In the genomic region with DNA sequence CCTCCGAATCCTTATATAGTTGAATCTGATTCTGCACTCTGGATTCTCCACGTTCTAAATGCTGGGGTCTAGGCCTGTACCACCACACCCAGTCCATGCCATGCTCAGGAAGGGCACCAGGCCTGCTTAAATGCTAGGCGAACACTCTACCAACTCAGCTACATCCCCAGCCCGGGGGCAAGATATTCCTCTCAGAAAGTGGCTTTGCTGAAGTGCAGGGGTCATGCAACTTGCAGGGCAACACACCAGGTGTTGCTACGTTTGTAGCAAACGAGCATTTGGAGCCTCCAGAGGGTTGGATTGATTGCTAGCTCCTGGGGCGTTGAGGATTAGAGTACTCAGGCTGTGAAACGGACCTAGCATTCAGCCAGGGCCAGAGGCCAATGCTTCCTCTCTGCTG, we compare ENCODE assay signal across 8 mouse cellular contexts. TPM values are rescaled to one million over a fixed set of nuclear protein-coding genes. Genes with fewer than 3 reads are reported as not detected.
DNase-seq lines count a peak whose midpoint lies in the region; ATAC-seq lines count a peak whose summit lies in the region.

No protein-coding gene starts in this region.

- 37% methylated on average over 8 of the region's 8 CpGs for WGBS in forebrain, embryonic 16.5 days
- 52% methylated on average over 8 of the region's 8 CpGs for WGBS in liver, embryonic 12.5 days (ENCODE audit: insufficient replicate concordance)

- peak overlapping the region; percentile 60 for H3K4me2 ChIP-seq in forebrain, embryonic 16.5 days (ENCODE audit: low read length)
- H3K4me2 ChIP-seq in liver, embryonic 12.5 days = peak overlapping the region; percentile 82

- H3K4me3 ChIP-seq in forebrain, embryonic 16.5 days (replicated peaks; ENCODE audit: low read length) = no peak overlapping the region
- H3K4me3 ChIP-seq in liver, embryonic 12.5 days = peak overlapping the region; percentile 84

- peak; percentile 89 for DNase-seq in heart, adult 11 months
- DNase-seq in heart, adult 8-10 months (ENCODE audit: low spot score) = no peak
- DNase-seq in ZHBTc4 (ENCODE audit: low read depth, low spot score) = peak; percentile 29
- DNase-seq in urinary bladder, postnatal 25 days (ENCODE audit: low spot score) = no peak
- no peak for DNase-seq in layer of hippocampus, postnatal 14 days (ENCODE audit: low spot score in 2 of 2)

- H3K9me3 ChIP-seq in forebrain, embryonic 16.5 days (ENCODE audit: control insufficient read depth, low read length) = no peaks in the 10 kb centered on the region
- no peaks in the 10 kb centered on the region for H3K9me3 ChIP-seq in liver, embryonic 12.5 days (replicated peaks)

- H3K36me3 ChIP-seq in forebrain, embryonic 16.5 days (ENCODE audit: control insufficient read depth, insufficient read depth) = no peaks in the 10 kb centered on the region
- H3K36me3 ChIP-seq in liver, embryonic 12.5 days = peaks cover 6% of the 10 kb centered on the region; the same call in 1 of the 2 replicates

- no peak overlapping the region for H3K27ac ChIP-seq in forebrain, embryonic 16.5 days (ENCODE audit: low read length)
- peak overlapping the region; percentile 95 for H3K27ac ChIP-seq in liver, embryonic 12.5 days

- peaks cover 10% of the 10 kb centered on the region for H3K4me1 ChIP-seq in forebrain, embryonic 16.5 days (replicated peaks; ENCODE audit: control insufficient read depth, insufficient read depth, low read length)
- H3K4me1 ChIP-seq in liver, embryonic 12.5 days = peaks cover 58% of the 10 kb centered on the region

- ATAC-seq in forebrain, embryonic 16.5 days = no peak; the same call in 1 of the 2 replicates
- no peak for ATAC-seq in liver, embryonic 12.5 days
- no peak for ATAC-seq in activated CD4-positive, CD25-positive, alpha-beta regulatory T cell, adult 4 months

- no peak overlapping the region; the same call in 1 of the 2 replicates for H3K9ac ChIP-seq in forebrain, embryonic 16.5 days (replicated peaks; ENCODE audit: low read depth, low read length)
- peak overlapping the region; percentile 95 for H3K9ac ChIP-seq in liver, embryonic 12.5 days

- H3K27me3 ChIP-seq in forebrain, embryonic 16.5 days (replicated peaks; ENCODE audit: control insufficient read depth, insufficient read depth, low read length) = no peaks in the 10 kb centered on the region
- H3K27me3 ChIP-seq in liver, embryonic 12.5 days (replicated peaks) = no peaks in the 10 kb centered on the region

RNA-seq across cellular contexts. Expression of gene Med21, which starts 9.2 kb away (rescaled TPM):
- total RNA-seq in heart, adult 8-10 months (2022) = 10 to 100 TPM; 48.4 to 55.5 (median 49.6) TPM
- polyA plus RNA-seq in forebrain, embryonic 16.5 days (2015; fragmentation: Nextera tagmentation; extraction: Ambion mirVana) = 109 and 111 TPM in 2 replicates
- 72.8 and 77.8 TPM in 2 replicates for polyA plus RNA-seq in liver, embryonic 12.5 days (2016; fragmentation: Nextera tagmentation; extraction: Ambion mirVana)
- total RNA-seq in layer of hippocampus, postnatal 14 days (2021) = 10 to 100 TPM; 37.2 to 47.0 TPM
- 10 to 100 TPM; 66.6 to 70.2 TPM for polyA plus RNA-seq in activated CD4-positive, CD25-positive, alpha-beta regulatory T cell, adult 4 months (2017; shearing (Covaris generic))

RNA-seq across cellular contexts. Expression of gene Tm7sf3, which starts 9.5 kb away (rescaled TPM):
- 10 to 100 TPM; 15.7 to 16.7 (median 15.9) TPM for total RNA-seq in heart, adult 8-10 months (2022)
- 35.2 and 36.3 TPM in 2 replicates for polyA plus RNA-seq in forebrain, embryonic 16.5 days (2015; fragmentation: Nextera tagmentation; extraction: Ambion mirVana)
- polyA plus RNA-seq in liver, embryonic 12.5 days (2016; fragmentation: Nextera tagmentation; extraction: Ambion mirVana) = 40.5 TPM in 2 replicates
- 10 to 100 TPM; 42.1 to 43.4 TPM for total RNA-seq in layer of hippocampus, postnatal 14 days (2021)
- 1 to 10 TPM; 2.5 to 4.7 TPM for polyA plus RNA-seq in activated CD4-positive, CD25-positive, alpha-beta regulatory T cell, adult 4 months (2017; shearing (Covaris generic))

RNA-seq across cellular contexts. Expression of gene Ints13, which starts 55.5 kb away (rescaled TPM):
- total RNA-seq in heart, adult 8-10 months (2022) = 10 to 100 TPM; 18.7 to 21.4 (median 20.1) TPM
- polyA plus RNA-seq in forebrain, embryonic 16.5 days (2015; fragmentation: Nextera tagmentation; extraction: Ambion mirVana) = 67.7 and 70.1 TPM in 2 replicates
- 50.9 and 52.2 TPM in 2 replicates for polyA plus RNA-seq in liver, embryonic 12.5 days (2016; fragmentation: Nextera tagmentation; extraction: Ambion mirVana)
- 10 to 100 TPM; 39.2 to 42.7 TPM for total RNA-seq in layer of hippocampus, postnatal 14 days (2021)
- 10 to 100 TPM; 63.2 to 79.5 TPM for polyA plus RNA-seq in activated CD4-positive, CD25-positive, alpha-beta regulatory T cell, adult 4 months (2017; shearing (Covaris generic))

RNA-seq across cellular contexts. Expression of gene Fgfr1op2, which starts 56.1 kb away (rescaled TPM):
- 10 to 100 TPM; 66.1 to 70.9 (median 68.7) TPM for total RNA-seq in heart, adult 8-10 months (2022)
- 48.2 and 56.7 TPM in 2 replicates for polyA plus RNA-seq in forebrain, embryonic 16.5 days (2015; fragmentation: Nextera tagmentation; extraction: Ambion mirVana)
- polyA plus RNA-seq in liver, embryonic 12.5 days (2016; fragmentation: Nextera tagmentation; extraction: Ambion mirVana) = 103 and 107 TPM in 2 replicates
- total RNA-seq in layer of hippocampus, postnatal 14 days (2021) = 10 to 100 TPM; 78.3 to 80.9 TPM
- polyA plus RNA-seq in activated CD4-positive, CD25-positive, alpha-beta regulatory T cell, adult 4 months (2017; shearing (Covaris generic)) = 100 to 1,000 TPM in 1 of 2 experiments, 10 to 100 TPM in 1; 94.8 to 109 TPM

Comparison
In these comparisons a context has a peak if more than half of its experiments do, and no peak if none do; other contexts are left out.
1. DNase-seq: peak in heart, adult 11 months (single experiment) and ZHBTc4 (single experiment); none in heart, adult 8-10 months (single experiment), urinary bladder, postnatal 25 days (single experiment) and layer of hippocampus, postnatal 14 days (0 of 2).